Mouse (Mus musculus): Measurements from ENCODE around the gene Ankrd13b.
"Not testable (repeated sequence)": the region's sequence is repeated elsewhere in the genome, so short reads cannot be mapped to it uniquely, and the experiment has no call there.

Ankrd13b gene

DNA sequence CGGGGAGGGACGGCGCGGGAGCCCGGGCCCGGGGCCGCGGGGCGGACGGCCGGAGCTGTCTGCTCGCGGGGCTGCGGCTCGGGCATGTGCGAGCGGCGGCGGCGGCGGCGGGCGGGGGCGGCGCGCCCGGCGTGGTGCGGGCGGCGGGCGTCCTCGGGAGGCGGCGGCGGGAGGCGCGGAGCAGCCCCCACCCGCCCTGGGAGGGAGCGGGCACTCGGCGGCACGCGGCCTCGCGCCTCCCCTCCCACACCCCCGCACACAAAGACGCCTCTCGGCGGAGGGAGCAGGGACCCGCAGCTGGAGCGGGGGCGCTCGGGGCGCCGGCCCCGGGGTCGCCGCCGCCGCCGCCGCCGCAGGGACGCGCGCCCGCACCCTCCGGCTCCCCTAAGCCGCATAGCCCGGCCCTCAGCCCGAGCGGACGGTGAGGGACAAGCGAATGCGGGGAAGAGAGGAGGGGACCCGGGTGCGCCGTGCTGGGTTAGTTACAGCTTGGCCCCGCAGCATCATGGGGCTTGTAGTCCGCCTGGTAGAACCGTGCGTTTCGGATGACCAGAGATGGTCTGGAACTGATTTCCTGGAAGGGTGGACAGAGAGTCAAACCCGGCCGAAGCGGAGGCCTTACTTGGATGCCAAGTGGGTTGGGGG lies at the start of gene Ankrd13b:
Gene Ankrd13b, minus strand, starts transcription at position 88 of the 645 bp plus-strand sequence.
- peak; percentile 48 for DNase-seq (ENCODE audit: low read depth, low spot score)

DNA sequence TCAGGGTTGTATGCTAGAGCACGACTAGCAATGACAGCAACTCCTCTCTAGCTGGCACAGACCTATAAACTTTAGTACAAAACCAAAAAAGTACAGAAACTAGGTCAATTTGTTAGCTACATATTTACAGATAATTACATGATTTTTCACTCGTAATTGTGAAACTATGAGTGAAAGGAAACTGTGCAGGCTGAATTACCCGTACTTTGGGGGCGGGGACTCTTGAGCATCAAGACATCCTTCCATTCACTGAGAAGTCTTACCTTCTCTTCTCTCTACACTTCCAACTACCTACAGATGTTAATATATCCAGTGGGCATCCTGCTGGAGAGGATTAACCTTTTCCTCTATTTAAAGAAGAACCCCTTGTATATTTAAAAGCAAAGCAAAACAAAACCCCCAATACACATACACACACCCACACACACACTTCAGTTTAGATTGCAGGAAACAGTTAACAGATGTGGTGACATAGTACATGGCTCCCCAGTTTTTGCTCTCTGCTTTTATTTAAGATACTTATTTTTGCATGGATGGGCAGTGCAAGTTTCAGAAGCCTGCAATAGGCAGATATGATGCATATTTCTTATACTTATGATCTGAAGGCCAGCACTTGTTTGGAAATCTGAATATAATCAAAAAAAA lies 42.8 kb upstream of the Ankrd13b start:
- peak; percentile 45 for DNase-seq (ENCODE audit: low read depth, low spot score)

DNA sequence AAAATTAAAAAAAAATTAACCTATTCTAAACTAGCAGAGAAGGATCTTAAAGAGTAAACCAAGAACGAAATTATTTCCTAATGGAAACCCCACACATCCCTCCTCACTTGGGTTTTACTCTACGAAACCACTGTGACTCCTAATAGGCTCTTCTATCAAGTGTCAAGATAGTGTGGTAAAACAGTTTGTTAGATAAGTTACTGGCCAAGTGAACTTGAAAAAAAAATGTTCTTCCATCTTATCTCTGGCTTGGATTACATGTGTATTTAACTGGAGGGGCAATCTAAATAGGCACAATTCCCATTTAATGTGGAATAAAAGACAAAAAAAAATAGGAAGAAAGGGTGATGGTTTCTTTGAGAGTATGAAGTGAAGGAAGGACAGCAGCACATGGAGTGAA lies 41.4 kb upstream of the Ankrd13b start:
- DNase-seq (ENCODE audit: low read depth, low spot score): no peak

DNA sequence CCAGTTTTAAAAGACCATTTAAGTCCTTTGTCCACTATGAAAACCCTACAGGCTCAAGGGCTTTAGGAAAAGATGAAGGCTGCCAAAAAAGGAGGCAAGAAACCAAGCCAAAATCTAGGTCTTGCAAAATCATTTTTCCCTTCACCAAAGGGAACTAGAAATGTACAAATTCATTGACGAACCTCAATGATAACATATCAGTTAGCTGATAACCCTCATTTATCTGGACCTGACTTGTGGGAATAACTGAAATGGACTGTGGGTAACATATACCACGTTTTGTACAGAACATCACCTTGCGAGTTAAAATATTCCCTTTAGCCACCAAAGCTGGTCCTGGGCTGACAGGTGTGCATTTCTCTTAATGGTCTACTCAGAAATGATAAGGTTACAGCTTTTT lies 40.2 kb upstream of the Ankrd13b start:
- DNase-seq (ENCODE audit: low read depth, low spot score): no peak

DNA sequence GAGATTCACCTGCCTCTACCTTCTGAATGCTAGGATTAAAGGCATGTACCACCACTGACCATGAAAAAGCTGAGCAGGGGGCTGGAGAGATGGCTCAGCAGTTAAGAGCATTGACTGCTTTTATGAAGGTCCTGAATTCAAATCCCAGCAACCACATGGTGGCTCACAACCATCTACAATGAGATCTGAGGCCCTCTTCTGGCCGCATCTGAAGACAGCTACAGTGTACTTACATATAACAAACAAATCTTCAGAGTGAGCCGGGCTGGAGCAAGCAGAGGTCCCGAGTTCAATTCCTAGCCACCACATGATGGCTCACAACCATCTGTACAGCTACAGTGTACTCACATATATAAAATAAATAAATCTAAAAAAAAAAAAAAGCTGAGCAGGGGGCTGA lies 38.9 kb upstream of the Ankrd13b start:
- not testable (repeated sequence) for DNase-seq (ENCODE audit: low read depth, low spot score)

DNA sequence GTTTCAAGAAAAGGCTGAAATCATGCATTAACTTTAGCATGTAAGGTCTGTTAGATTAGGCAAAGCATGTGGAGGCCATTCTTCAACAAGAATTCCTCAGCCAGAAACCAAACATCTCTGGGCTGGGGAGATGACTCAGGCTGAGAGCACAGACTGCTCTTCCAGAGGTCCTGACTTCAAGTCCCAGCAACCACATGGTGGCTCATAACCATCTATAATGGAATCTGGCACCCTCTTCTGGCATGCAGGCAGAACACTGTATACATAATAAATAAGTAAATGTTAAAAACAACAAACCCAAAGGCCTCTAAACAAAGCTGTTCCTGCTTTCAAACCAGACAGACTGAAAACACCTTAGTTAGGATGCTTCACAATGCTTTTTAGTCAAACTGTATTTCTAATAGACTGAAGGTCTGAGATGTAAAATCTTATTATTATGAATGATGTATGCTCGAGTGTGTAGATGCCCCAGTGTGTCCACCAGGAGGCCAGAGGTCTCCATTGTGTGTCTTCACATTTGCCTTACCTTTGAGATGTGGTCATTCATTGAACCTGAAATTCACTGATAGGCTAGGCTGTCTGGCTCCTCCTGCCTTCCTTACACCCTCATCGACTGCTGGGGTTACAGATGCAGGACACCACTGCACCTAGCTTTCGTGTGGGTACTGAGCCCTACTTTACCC lies 36.5 kb upstream of the Ankrd13b start:
- DNase-seq (ENCODE audit: low read depth, low spot score): no peak

DNA sequence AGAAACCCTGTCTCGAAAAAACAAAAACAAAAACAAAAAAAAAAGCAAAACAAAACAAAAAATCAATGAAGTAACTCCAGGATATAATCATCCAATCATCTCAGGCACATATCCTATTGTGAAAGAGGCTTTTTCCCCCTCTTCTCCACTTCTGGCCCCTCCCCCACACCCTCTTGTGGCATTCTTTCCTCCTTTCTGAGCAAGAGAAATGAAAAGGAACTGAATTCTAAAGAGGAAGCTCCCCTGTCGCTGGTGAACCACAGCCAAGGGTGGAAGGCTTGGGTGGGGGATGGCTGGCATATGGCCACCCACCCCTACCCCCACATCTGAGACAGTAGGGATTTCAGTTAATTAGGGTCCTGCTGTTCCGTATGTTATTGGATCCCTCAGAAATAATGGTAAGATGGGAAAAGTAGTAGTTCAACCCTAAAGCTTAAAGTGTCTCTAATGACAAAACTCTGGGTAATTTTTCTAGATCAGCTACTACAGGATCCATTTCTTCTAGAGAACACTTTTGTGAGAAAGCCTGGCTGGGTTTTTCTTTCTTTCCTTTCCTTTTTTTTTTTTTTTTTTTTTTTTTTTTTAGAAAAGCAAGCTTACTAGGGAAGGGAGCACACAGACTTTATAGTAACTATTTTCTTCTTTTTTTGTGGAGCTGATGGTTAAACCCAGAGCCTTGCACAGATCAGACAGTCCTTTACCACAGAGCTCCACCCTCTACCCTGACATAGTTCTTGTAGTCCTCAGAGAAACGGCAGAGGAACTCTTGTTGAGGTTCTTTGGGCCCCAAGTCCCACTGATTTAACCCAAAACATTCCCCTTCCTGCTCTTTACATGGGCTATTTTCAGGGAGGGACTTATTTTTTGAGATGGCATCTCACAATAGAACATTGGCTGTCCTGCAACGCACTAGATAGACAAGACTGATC lies 31.4 kb upstream of the Ankrd13b start:
- no peak for DNase-seq (ENCODE audit: low read depth, low spot score)

DNA sequence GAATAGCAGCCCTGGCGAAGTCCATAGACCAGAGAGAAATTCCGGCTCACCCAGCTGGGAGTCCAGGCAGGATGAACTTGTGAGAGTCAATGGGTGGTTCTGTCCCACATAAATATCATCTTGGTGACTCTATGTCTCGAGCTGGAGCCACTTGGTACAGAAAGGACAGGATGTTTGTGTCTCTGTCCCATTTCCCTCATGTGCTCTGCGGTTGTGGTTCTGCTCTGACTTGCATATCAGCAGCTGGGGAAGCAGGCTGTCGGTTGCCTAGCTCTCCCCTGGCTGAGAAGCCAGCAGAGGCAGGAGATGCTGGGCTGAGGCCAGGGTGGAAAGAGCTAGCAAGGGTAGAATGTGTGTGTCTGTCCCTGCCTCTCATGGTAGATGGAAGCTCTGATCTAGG lies 29.6 kb upstream of the Ankrd13b start, which contains the start of gene Gm10392:
Gene Gm10392, minus strand, starts transcription at position 156 of the 400 bp plus-strand sequence.
- DNase-seq (ENCODE audit: low read depth, low spot score): peak; percentile 85

DNA sequence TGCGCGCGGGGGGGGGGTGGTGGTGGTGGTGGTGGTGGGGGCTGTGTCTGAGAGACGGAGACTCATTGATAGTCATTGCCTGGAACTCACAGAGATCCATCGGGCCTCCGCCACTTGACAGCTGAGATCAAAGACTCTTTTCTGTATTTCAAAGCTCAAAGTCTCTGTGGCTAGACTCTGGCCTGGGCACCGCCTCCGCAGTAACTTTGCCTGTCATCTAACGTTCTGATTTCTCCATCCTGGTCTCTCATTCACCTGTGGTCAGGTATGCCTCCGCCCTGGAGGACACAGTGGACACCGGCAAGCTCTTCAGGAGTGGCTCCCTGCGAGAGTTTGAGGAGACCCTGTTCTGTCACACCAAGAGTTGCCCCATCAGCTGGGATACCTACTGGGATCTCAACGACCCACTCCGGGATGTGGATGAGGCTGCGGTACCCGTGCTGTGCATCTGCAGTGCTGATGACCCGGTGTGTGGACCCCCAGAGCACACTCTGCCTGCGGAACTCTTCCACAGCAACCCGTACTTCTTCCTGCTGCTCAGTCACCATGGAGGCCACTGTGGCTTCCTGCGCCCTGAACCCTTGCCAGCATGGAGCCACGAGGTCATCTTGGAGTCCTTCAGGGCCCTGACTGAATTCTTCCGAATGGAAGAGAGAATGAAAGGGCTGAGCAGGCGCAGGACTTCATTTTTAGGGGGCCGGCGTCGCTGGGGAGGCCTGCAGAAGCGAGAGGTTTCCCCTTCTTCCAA lies 28.7 kb upstream of the Ankrd13b start:
- peak; percentile 63 for DNase-seq (ENCODE audit: low read depth, low spot score)

DNA sequence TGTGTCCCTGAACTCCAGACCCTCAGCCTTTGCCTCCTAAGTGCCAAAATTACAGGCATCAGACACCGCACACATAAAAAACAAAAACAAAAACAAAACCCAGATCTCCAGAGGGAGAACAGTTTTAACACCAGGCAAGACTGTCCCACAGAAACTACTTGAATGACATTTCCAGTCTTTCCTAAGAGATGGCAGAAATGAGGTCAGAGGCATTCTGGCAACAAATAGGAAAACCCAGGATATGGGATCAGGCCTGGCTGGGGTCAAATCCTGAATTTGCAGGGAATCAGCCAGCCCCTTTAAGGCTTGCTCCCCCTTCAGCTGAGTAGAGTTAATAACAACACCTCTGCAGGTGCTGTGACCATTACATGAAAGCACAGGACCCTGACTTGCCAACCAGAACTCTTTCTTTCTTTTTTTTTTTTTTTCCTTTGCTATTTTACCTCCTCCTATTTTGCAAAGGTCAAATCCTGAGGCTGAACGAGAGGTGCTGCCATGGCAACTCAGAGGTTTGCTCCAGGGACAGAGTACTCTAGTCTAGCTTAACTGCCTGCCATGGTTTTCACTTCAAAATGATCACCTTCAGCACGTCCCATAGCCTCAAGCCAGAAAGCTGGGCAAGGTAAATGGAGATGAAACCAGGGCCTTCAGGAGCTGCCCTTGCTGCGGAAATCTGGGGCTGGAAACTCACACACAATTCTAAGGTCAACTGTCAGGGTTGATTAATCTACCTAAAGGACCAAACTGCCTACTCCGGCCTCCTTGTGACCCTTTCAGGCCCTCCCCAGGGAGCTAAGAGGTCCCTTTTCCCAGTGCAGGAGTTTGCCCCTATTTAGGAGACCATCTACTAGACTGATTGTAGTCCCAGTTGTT lies 27.3 kb upstream of the Ankrd13b start:
- DNase-seq (ENCODE audit: low read depth, low spot score): no peak

DNA sequence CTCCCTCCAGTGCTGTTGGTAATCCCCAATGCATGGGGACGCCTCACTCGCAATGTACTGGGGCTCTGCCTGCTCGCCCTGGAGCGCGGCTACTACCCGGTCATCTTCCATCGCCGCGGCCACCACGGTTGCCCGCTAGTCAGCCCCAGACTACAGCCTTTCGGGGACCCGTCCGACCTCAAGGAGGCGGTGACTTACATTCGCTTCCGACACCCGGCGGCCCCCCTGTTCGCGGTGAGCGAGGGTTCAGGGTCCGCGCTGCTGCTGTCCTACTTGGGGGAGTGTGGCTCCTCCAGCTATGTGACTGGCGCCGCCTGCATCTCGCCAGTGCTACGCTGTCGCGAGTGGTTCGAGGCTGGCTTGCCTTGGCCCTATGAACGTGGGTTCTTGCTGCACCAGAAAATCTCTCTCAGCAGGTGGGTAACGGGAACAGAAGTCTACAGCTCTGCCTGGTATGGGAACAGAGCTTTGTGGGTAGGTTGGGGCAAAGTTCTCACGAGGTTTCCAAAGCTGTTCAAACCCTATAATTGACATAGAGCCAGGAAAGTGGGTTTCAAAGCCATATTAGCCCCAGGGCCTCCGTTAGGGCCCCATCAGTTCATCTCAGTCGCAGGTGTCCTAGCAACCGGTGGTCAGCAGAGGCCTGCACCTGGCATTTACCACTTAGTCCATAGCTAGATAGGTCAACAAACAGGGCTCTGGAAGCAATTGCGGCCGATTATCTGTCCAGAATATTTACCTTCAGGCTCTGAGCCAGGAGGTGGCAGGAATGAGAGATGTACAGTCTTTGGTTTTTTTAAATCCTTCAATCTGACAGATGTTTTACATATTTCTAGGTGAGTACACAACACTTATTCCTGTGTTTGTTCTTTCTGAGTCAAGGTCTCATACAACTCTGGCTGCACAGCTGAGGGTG lies 26.4 kb upstream of the Ankrd13b start, which contains the start of gene Trp53i13:
Gene Trp53i13, minus strand, starts transcription at position 344 of the 916 bp plus-strand sequence.
- DNase-seq (ENCODE audit: low read depth, low spot score): peak; percentile 40

DNA sequence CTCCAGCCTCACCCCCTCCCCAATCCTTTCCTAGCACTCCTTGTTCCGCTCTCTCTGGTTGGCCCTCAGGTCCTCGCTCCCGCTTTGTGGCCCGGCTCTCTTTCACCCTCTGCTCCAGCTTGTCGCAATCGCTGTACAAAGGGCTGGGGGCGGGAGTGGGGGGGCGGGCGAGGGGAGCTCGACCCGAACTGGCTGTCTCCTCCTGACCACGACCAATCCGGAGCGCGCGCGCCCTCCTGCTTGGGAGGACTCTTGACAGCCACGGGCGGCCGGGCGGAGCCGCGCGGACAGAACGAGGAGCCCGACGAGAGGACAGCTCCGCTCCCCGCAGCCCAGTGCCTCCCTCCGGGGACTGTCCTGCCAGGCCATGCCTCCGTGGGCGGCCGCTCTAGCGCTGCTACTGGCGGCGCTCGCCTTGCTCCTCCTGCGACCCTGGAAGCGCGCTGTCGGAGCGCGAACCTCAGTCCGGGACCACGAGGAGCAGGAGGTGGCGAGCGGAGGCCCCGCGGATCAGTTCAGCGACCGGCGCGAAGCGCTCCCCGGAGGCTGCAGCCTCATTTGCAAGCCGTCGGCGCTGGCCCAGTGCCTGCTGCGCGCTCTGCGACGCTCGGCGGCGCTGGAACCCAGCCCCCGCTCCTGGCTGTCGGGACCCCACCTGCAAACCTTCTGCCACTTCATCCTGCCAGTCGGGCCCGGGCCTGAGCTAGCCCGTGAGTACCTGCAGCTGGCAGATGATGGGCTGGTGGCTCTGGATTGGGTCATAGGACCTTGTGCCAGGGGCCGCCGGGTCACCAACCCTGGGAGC lies 25.6 kb upstream of the Ankrd13b start, which contains the start of gene Abhd15:
Gene Abhd15, plus strand, starts transcription at position 290 of the 805 bp plus-strand sequence.
- DNase-seq (ENCODE audit: low read depth, low spot score): peak; percentile 73

DNA sequence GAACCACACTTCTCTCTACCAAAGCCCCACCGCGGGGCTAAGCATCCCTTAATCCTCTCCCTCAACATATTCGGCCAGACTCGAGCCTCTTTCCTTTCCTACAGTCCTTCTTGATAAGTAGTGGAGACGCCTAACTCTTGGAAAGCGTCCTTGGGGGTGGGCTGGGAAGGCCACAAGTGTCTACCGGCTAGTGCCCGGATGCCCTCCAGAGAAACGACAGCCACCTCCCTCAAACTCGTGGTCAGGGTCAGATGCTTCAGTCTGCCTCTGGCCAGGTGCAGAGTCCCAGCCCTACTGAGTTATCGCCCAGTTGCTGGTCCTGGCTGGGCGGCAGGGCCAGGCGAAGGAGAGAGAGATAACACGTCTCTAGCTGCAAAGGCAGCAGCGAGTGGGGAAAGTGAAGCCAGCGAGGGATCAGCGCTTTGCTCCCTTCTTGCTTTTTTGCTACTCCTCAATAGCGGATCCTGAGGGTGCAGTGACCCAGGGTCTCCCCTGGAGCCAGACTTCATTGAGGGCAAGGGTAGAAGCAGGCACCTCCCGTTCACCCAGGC lies 24.9 kb upstream of the Ankrd13b start:
- DNase-seq (ENCODE audit: low read depth, low spot score): no peak

DNA sequence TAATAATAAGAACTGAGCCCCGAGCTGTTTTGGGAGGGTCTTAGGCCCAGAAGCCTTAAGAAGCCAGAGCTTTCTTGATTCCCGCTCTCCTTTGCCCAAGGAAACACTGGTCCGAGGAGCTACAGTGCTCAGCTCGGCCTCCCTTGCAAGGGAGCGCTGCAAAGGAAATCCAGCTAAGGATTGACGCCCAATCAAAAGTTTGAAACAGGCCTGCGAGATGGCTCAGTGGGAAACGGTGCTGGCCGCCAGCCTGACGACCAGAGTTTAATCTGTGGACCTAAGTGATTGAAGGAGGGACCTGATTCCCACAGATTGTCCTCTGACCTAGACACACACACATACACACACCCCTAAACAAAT lies 24.3 kb upstream of the Ankrd13b start:
- no peak for DNase-seq (ENCODE audit: low read depth, low spot score)

DNA sequence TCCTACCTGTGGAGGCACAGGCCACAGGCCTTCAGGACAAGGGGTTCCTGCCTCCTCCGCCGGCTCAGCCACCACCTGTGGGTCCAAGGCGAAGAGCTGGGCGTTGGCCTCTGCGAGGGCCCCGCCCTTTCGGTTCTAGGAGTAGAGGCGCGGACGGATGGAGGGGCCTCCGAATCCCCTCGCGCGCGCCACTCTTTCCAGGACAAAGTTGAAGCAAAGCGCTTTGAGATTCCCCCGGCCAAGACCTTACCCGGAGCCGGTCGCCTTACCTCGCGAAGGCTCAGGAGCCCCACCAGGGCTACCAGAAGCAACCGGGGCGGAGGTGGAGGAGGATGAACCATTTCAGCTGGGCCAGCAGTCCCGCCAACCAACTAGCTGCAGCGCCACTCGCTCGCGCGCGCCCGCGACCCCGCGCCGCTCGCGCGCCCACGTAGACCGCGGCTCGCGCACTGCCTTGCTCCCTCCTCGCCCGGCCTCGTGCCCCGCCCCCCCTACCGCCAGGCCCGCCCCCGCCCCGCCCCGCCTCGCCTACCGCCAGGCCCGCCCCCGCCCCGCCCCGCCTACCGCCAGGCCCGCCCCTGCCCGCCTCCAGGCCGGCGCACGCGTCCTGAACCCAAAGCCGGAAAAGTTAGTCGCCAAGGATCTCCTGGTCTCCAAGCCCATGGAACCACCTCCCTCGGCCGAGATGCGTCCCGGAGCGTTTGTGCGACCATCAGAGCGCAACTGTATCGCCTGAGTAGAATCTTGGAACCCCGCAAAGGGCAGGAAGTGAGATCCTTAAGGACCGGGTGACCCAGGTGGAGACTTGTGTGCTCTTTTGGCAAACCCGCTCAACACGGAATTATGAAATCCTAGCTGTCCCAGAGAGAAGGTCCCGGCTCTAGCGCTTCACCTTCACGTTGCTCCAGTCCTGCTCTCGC lies 23.7 kb upstream of the Ankrd13b start:
- DNase-seq (ENCODE audit: low read depth, low spot score): peak; percentile 94

DNA sequence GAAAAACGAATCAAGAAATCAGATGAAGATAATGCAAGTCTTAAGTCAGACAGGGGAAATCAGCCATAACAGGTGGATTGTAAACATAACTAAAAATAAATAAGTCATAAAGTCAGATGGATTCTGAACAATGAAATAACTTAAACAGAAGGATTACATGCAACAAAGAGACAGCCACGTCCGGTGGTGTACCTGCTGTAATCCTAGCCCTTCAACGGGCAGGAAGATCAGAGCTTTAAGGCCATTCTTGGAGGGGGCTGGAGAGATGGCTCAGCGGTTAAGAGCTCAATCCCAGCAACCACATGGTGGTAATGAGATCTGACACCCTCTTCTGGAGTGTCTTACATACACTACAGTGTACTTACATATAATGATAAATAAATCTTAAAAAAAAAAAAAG lies 21.9 kb upstream of the Ankrd13b start:
- DNase-seq (ENCODE audit: low read depth, low spot score): no peak

Data from CD4-positive helper T cell, adult 2 months (primary cell).